Mouse (Mus musculus): ENCODE results near the gene Ccdc124. TPM values are rescaled to one million over a fixed set of nuclear protein-coding genes. Genes with fewer than 3 reads are reported as not detected.

Ccdc124 gene
- polyA plus RNA-seq, 1 experiment from 2014 or later: 90.9 TPM

GRCm38 (mm10) chr8:70866001-70866520 lies 7.7 kb downstream of the Ccdc124 start:
- 0 out of 2 replicates have a peak, but pooled peaks have one; percentile 2 for ATAC-seq (ENCODE audit: insufficient read depth, low FRiP score, low read depth)

GRCm38 (mm10) chr8:70865350-70866000 lies 8.3 kb downstream of the Ccdc124 start:
- Histone ChIP-seq H3K9ac (peak overlapping the region; percentile 38), H3K27ac (peak overlapping the region; percentile 79), H3K27me3 (replicated peaks) (peaks cover 34% of the 10 kb centered on the region), H3K4me3 (replicated peaks) (peak overlapping the region; percentile 60), H3K4me1 (peaks cover 47% of the 10 kb centered on the region), H3K9me3 (no peaks in the 10 kb centered on the region), H3K36me3 (peaks cover 3% of the 10 kb centered on the region; the same call in 1 of the 2 replicates), H3K4me2 (peak overlapping the region; percentile 84)
- WGBS: 0% methylated on average over 46 of the region's 46 CpGs
- peak; percentile 88 for ATAC-seq (ENCODE audit: insufficient read depth, low FRiP score, low read depth)

More at GRCm38 (mm10) chr8:70866001-70866520, 7.7 kb downstream of the Ccdc124 start:
- Histone ChIP-seq H3K36me3 (peaks cover 3% of the 10 kb centered on the region; the same call in 1 of the 2 replicates), H3K27ac (peak overlapping the region; percentile 78), H3K9ac (no peak overlapping the region), H3K9me3 (no peaks in the 10 kb centered on the region), H3K4me2 (peak overlapping the region; percentile 84), H3K4me3 (replicated peaks) (peak overlapping the region; percentile 60), H3K27me3 (replicated peaks) (peaks cover 34% of the 10 kb centered on the region), H3K4me1 (peaks cover 47% of the 10 kb centered on the region)
- 6% methylated on average over 12 of the region's 12 CpGs for WGBS

- Histone ChIP-seq H3K4me2 (peak overlapping the region; percentile 84), H3K9me3 (no peaks in the 10 kb centered on the region), H3K4me1 (peaks cover 47% of the 10 kb centered on the region), H3K27ac (peak overlapping the region; percentile 79), H3K4me3 (replicated peaks) (peak overlapping the region; percentile 60), H3K27me3 (replicated peaks) (peaks cover 34% of the 10 kb centered on the region), H3K36me3 (peaks cover 3% of the 10 kb centered on the region; the same call in 1 of the 2 replicates), H3K9ac (no peak overlapping the region)
- WGBS: 5% methylated on average over 24 of the region's 24 CpGs
- no peak for ATAC-seq (ENCODE audit: insufficient read depth, low FRiP score, low read depth)
Measured at GRCm38 (mm10) chr8:70864712-70865221, 9.0 kb downstream of the Ccdc124 start.

GRCm38 (mm10) chr8:70863956-70864711 lies 9.6 kb downstream of the Ccdc124 start:
- peaks cover 3% of the 10 kb centered on the region; the same call in 1 of the 2 replicates for H3K36me3 ChIP-seq
- peak overlapping the region; percentile 79; the same call in 1 of the 2 replicates for H3K27ac ChIP-seq
- H3K9me3 ChIP-seq: no peaks in the 10 kb centered on the region
- peak overlapping the region; percentile 60 for H3K4me3 ChIP-seq (replicated peaks)
- no peak for ATAC-seq (ENCODE audit: insufficient read depth, low FRiP score, low read depth)
- peaks cover 34% of the 10 kb centered on the region for H3K27me3 ChIP-seq (replicated peaks)
- peaks cover 44% of the 10 kb centered on the region for H3K4me1 ChIP-seq
- H3K9ac ChIP-seq: peak overlapping the region; percentile 29; the same call in 1 of the 2 replicates
- peak overlapping the region; percentile 84 for H3K4me2 ChIP-seq
- WGBS: 3% methylated on average over 46 of the region's 46 CpGs

GRCm38 (mm10) chr8:70862824-70863641 lies 10.7 kb downstream of the Ccdc124 start, which contains the start of gene Kcnn1:
Gene Kcnn1 (minus strand): TSS chr8:70863258.
- Histone ChIP-seq H3K36me3 (peaks cover 2% of the 10 kb centered on the region; the same call in 1 of the 2 replicates), H3K9me3 (no peaks in the 10 kb centered on the region), H3K27ac (no peak within 1 kb of the TSS), H3K4me3 (replicated peaks) (peak within 1 kb of the TSS; percentile 60), H3K4me2 (peak within 1 kb of the TSS; percentile 84), H3K4me1 (peaks cover 33% of the 10 kb centered on the region), H3K27me3 (replicated peaks) (peaks cover 34% of the 10 kb centered on the region), H3K9ac (peak within 1 kb of the TSS; percentile 29; the same call in 1 of the 2 replicates)
- no peak for ATAC-seq (ENCODE audit: insufficient read depth, low FRiP score, low read depth)
- WGBS: under 1% methylated on average over 55 of the region's 55 CpGs

- no peak for ATAC-seq (ENCODE audit: insufficient read depth, low FRiP score, low read depth)
- H3K4me2 ChIP-seq: no peak overlapping the region
Measured at GRCm38 (mm10) chr8:70857516-70857915, 16.2 kb downstream of the Ccdc124 start.

GRCm38 (mm10) chr8:70856541-70857197 lies 17.1 kb downstream of the Ccdc124 start:
- no peaks in the 10 kb centered on the region for H3K9me3 ChIP-seq
- no peak overlapping the region for H3K27ac ChIP-seq
- H3K9ac ChIP-seq: peak overlapping the region; percentile 47; the same call in 1 of the 2 replicates
- H3K4me2 ChIP-seq: peak overlapping the region; percentile 95
- no peaks in the 10 kb centered on the region for H3K36me3 ChIP-seq
- H3K4me3 ChIP-seq (replicated peaks): peak overlapping the region; percentile 53
- H3K4me1 ChIP-seq: peaks cover 13% of the 10 kb centered on the region
- H3K27me3 ChIP-seq (replicated peaks): peaks cover 5% of the 10 kb centered on the region
- ATAC-seq (ENCODE audit: insufficient read depth, low FRiP score, low read depth): peak; percentile 81
- 6% methylated on average over 31 of the region's 33 CpGs for WGBS

More at GRCm38 (mm10) chr8:70857516-70857915, 16.2 kb downstream of the Ccdc124 start:
- no peak overlapping the region for H3K4me3 ChIP-seq (replicated peaks)
- no peak overlapping the region for H3K9ac ChIP-seq
- no peaks in the 10 kb centered on the region for H3K9me3 ChIP-seq
- peaks cover 15% of the 10 kb centered on the region for H3K4me1 ChIP-seq
- H3K27me3 ChIP-seq (replicated peaks): peaks cover 13% of the 10 kb centered on the region
- 13% methylated on average over 4 of the region's 4 CpGs for WGBS
- H3K36me3 ChIP-seq: no peaks in the 10 kb centered on the region
- no peak overlapping the region for H3K27ac ChIP-seq

- Histone ChIP-seq H3K4me1 (peaks cover 13% of the 10 kb centered on the region), H3K36me3 (no peaks in the 10 kb centered on the region), H3K27ac (no peak overlapping the region), H3K4me2 (peak overlapping the region; percentile 95), H3K27me3 (replicated peaks) (no peaks in the 10 kb centered on the region), H3K4me3 (replicated peaks) (no peak overlapping the region), H3K9me3 (no peaks in the 10 kb centered on the region), H3K9ac (no peak overlapping the region)
- WGBS: 62% methylated on average over 5 of the region's 5 CpGs
- ATAC-seq (ENCODE audit: insufficient read depth, low FRiP score, low read depth): no peak
Measured at GRCm38 (mm10) chr8:70856028-70856427, 17.7 kb downstream of the Ccdc124 start.

- Histone ChIP-seq H3K36me3 (no peaks in the 10 kb centered on the region), H3K4me2 (no peak overlapping the region), H3K9me3 (no peaks in the 10 kb centered on the region), H3K4me3 (replicated peaks) (no peak overlapping the region), H3K27ac (no peak overlapping the region), H3K4me1 (peaks cover 13% of the 10 kb centered on the region), H3K27me3 (replicated peaks) (no peaks in the 10 kb centered on the region), H3K9ac (no peak overlapping the region)
- no peak for ATAC-seq (ENCODE audit: insufficient read depth, low FRiP score, low read depth)
- WGBS: 70% methylated on average over 2 of the region's 2 CpGs
Measured at GRCm38 (mm10) chr8:70853863-70854262, 19.9 kb downstream of the Ccdc124 start.

- WGBS: 88% methylated on average over 41 of the region's 41 CpGs
- no peak for ATAC-seq (ENCODE audit: insufficient read depth, low FRiP score, low read depth)
- no peaks in the 10 kb centered on the region for H3K9me3 ChIP-seq
Measured at GRCm38 (mm10) chr8:70852595-70853231, 21.0 kb downstream of the Ccdc124 start.

More at GRCm38 (mm10) chr8:70852595-70853231, 21.0 kb downstream of the Ccdc124 start:
- Histone ChIP-seq H3K36me3 (no peaks in the 10 kb centered on the region), H3K9ac (no peak overlapping the region), H3K27me3 (replicated peaks) (no peaks in the 10 kb centered on the region), H3K27ac (no peak overlapping the region), H3K4me2 (no peak overlapping the region), H3K4me3 (replicated peaks) (no peak overlapping the region), H3K4me1 (peaks cover 12% of the 10 kb centered on the region)

Measured in stomach, embryonic 15.5 days (tissue).